Mouse (Mus musculus) kidney, postnatal 0 days (tissue): ENCODE results near the gene Tbx2. TPM values are rescaled to one million over a fixed set of nuclear protein-coding genes. Genes with fewer than 3 reads are reported as not detected.

Experiments used
- ATAC-seq: fragments of 200-750 bp; cut with Nextera tagmentation; replicated peaks from 2 replicates; pipeline ENCODE4 v1.8.0; 2017; ENCODE audit warnings: low read depth, moderate number of reproducible peaks, moderate TSS enrichment, moderate library complexity; ENCODE audit not compliant: low FRiP score
- DNase-seq: peaks from one replicate; pipeline ENCODE4 v3.0.0-alpha.2; 2016; ENCODE audit warnings: low spot score
- H3K27ac ChIP-seq: fragments of 300-500 bp; sonication (generic); 2 replicates; pipeline ENCODE4 v1.5.1; 2014; ENCODE audit warnings: mild to moderate bottlenecking
- H3K27me3 ChIP-seq: fragments of 300-500 bp; sonication (generic); 2 replicates; pipeline ENCODE4 v1.6.1; 2014; ENCODE audit warnings: low read length, mixed read lengths; ENCODE audit not compliant: insufficient read depth
- H3K36me3 ChIP-seq: fragments of 300-500 bp; sonication (generic); 2 replicates; pipeline ENCODE4 v1.6.1; 2014; ENCODE audit warnings: low read length, mixed read lengths; ENCODE audit not compliant: insufficient read depth
- H3K4me1 ChIP-seq: fragments of 300-500 bp; sonication (generic); replicated peaks from 2 replicates; pipeline ENCODE4 v1.6.1; 2014; ENCODE audit warnings: antibody characterized with exemption, low read length, mixed read lengths; ENCODE audit not compliant: insufficient read depth
- H3K4me2 ChIP-seq: fragments of 300-500 bp; sonication (generic); 2 replicates; pipeline ENCODE4 v1.6.1; 2014; ENCODE audit warnings: mild to moderate bottlenecking, low read length, moderate library complexity, mixed read lengths
- H3K4me3 ChIP-seq: fragments of 300-500 bp; sonication (generic); replicated peaks from 2 replicates; pipeline ENCODE4 v1.5.1; 2014; ENCODE audit warnings: low read depth, low read length
- H3K9ac ChIP-seq: fragments of 300-500 bp; sonication (generic); 2 replicates; pipeline ENCODE4 v1.6.1; 2014; ENCODE audit warnings: low read depth, low read length
- H3K9me3 ChIP-seq: fragments of 300-500 bp; sonication (generic); replicated peaks from 2 replicates; pipeline ENCODE4 v1.6.1; 2016; ENCODE audit warnings: low read length, inconsistent platforms, mixed read lengths
- CTCF ChIP-seq: IDR thresholded peaks from 2 replicates; pipeline ENCODE4 v1.5.1; 2016; ENCODE audit warnings: antibody characterized with exemption, low read depth, mild to moderate bottlenecking, moderate library complexity
- WGBS: fragments of 180-500 bp; shearing (Covaris S2); extraction: QIAGEN DNeasy Blood & Tissue Kit; methylation state at CpG from one replicate; pipeline ENCODE4 v1.1.7; 2014; 5-methylcytosine and 5-hydroxymethylcytosine counted together
- polyA plus RNA-seq: library from polyadenylated mRNA; unstranded; fragments of >200 nt; fragmentation: Nextera tagmentation; extraction: Ambion mirVana; gene quantifications from 2 replicates; pipeline ENCODE4 v1.2.1, GENCODE M21; 2015

The Tbx2 gene
- polyA plus RNA-seq, 1 experiment from 2014 or later, result 22.5 TPM

DNA sequence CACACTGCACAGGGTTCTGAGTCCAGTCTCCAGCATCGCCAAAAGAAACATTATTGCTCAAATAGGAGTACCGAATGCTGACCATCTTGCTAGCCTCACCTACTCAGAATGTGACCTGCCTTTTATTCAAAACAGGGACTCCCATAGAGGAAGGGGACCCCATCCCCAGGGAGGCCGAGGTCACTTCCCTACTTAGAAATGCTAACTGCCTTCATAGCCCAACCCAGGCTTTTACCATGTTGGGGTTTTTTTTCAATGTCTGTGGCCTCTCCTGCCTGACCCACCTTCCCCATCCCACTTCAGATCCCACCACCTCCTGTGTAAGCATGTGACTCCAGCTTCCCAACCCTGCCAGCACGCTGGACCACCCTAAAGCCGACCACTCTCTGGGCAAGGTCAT is 20.7 kb upstream of the Tbx2 start:
- WGBS, result 92% methylated on average over 5 of the region's 5 CpGs
- H3K36me3 ChIP-seq, result no peaks in the 10 kb centered on the region
- H3K27ac ChIP-seq, result no peak overlapping the region
- H3K4me3 ChIP-seq, result no peak overlapping the region
- H3K27me3 ChIP-seq, result no peaks in the 10 kb centered on the region
- H3K9ac ChIP-seq, result no peak overlapping the region
- H3K4me2 ChIP-seq, result no peak overlapping the region
- no peaks in the 10 kb centered on the region; the same call in 1 of the 2 replicates for H3K4me1 ChIP-seq
- no peak for ATAC-seq
- TF ChIP-seq CTCF, result no peak
- no peaks in the 10 kb centered on the region for H3K9me3 ChIP-seq
- DNase-seq, result no peak

DNA sequence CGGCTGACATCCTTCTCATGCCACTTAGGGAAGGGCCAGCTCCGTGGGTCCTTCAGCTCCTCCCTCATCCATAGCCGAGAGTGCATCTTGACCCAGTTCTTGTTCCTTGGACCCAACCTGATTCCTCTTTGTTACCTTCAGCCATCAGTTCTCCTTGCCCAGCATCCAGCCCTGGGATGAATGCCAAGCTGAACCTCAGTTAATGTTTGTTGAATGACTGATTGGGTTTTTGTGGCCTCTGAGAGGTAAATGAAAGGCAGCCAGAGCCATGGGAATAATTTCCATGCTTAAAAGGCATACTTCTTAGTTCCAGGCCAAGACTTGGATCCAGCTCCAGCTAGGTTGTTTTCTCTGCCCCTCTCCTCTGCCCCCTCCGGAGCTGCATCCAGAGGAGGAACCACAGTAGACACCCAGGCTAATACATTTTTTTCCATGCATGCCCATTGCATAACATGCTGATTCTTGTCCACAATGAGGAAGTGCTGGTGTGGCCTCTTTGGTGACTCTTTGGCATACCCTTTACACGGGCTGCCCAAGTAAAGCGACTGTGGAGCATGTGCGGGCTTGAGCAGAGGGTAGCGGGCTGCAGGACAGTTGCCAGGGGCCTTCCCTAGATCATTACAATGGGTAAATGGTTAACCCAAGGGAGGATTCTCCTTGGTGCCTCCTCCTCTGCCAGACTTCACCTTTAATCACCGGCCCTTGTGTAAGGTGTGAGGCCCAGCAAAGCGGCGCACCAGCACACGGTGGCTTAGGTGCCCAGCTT is 20.0 kb upstream of the Tbx2 start:
- DNase-seq (peak; percentile 27), ATAC-seq (peak; percentile 57; the same call in 1 of the 2 replicates)
- H3K27ac ChIP-seq, result 0 out of 2 replicates have a peak overlapping the region, but pooled peaks have one; percentile 50
- H3K27me3 ChIP-seq, result no peaks in the 10 kb centered on the region
- 61% methylated on average over 12 of the region's 12 CpGs for whole genome bisulfite sequencing
- TF ChIP-seq CTCF, result no peak
- no peaks in the 10 kb centered on the region for H3K36me3 ChIP-seq
- H3K4me1 ChIP-seq, result no peaks in the 10 kb centered on the region; the same call in 1 of the 2 replicates
- no peak overlapping the region for H3K4me2 ChIP-seq
- no peaks in the 10 kb centered on the region for H3K9me3 ChIP-seq
- H3K4me3 ChIP-seq, result no peak overlapping the region
- no peak overlapping the region for H3K9ac ChIP-seq

DNA sequence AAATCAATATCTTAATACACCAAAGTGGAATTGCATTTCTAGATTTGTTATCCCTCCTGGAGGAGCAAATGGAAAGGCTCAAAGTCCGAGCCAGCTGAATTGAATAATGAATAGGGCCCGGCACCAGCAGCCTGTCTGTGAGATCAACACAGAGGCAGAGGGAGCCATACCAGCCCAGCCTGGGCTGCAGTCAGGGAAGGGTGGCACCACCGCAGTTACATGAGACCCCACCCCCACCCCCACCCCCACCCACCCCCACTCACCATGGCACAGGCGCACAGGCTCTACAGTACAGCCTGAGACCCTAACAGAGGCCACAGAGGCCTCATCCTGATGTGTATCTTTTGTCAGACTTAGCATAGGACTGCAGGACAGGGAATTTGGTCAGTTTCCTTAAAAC is 17.7 kb upstream of the Tbx2 start:
- H3K27me3 ChIP-seq, result no peaks in the 10 kb centered on the region
- DNase-seq (no peak), ATAC-seq (no peak)
- H3K4me3 ChIP-seq, result no peak overlapping the region
- WGBS, result 43% methylated on average over 4 of the region's 4 CpGs
- H3K27ac ChIP-seq, result no peak overlapping the region
- no peaks in the 10 kb centered on the region for H3K36me3 ChIP-seq
- H3K4me1 ChIP-seq, result no peaks in the 10 kb centered on the region; the same call in 1 of the 2 replicates
- no peak overlapping the region for H3K9ac ChIP-seq
- no peak for TF ChIP-seq CTCF
- no peaks in the 10 kb centered on the region for H3K9me3 ChIP-seq
- H3K4me2 ChIP-seq, result no peak overlapping the region

DNA sequence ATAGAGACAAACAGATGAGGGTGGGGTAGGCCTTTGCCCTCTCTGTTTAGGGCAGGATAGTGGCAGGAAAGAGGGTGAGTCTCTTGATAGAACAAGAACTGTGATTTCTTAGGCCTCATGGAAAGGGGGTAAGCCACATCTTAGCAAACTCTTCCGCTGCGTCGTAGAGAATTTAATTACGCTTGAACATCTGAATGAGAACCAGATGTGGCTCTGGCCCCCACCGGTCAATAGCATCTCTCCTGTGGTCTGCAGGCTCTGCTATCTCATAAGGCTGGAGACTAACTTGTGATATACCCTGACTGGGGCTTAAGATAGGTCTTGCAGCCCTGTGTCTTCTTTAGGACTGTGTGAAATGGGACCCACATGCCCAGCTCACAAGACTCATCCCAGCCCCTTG is 15.9 kb upstream of the Tbx2 start:
- peaks cover 3% of the 10 kb centered on the region for H3K4me1 ChIP-seq
- no peak overlapping the region for H3K4me2 ChIP-seq
- no peaks in the 10 kb centered on the region for H3K36me3 ChIP-seq
- no peak overlapping the region for H3K9ac ChIP-seq
- WGBS, result 64% methylated on average over 5 of the region's 5 CpGs
- H3K27me3 ChIP-seq, result no peaks in the 10 kb centered on the region
- no peak overlapping the region for H3K4me3 ChIP-seq
- DNase-seq, result no peak
- no peak for TF ChIP-seq CTCF
- no peak for ATAC-seq
- H3K9me3 ChIP-seq, result no peaks in the 10 kb centered on the region
- H3K27ac ChIP-seq, result no peak overlapping the region

DNA sequence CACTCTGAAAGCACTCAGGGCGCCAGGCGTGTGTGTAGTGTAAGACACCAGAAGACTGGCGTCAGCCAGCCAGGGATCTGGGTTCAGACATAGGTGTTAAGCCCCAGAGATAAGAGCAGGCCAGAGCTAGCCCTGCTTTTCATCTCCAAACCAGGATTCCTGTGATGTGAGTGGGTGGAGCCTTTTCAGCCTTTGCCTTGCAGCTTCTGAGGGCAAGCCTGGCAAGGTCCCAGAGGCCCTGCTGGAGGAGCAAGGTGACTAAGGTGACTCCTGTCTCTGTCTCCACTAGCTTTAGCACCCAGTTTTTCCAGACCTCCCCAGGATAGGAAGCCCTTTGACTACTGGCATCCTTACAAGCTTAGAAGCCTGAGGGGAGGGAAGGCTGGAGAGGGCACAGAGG is 13.9 kb upstream of the Tbx2 start:
- H3K9me3 ChIP-seq, result no peaks in the 10 kb centered on the region
- H3K4me2 ChIP-seq, result no peak overlapping the region
- TF ChIP-seq CTCF, result no peak
- no peak overlapping the region for H3K27ac ChIP-seq
- no peak for ATAC-seq
- DNase-seq, result no peak
- H3K27me3 ChIP-seq, result no peaks in the 10 kb centered on the region
- WGBS, result 78% methylated on average over 3 of the region's 3 CpGs
- H3K4me3 ChIP-seq, result no peak overlapping the region
- H3K9ac ChIP-seq, result no peak overlapping the region
- no peaks in the 10 kb centered on the region for H3K36me3 ChIP-seq
- peaks cover 9% of the 10 kb centered on the region for H3K4me1 ChIP-seq

DNA sequence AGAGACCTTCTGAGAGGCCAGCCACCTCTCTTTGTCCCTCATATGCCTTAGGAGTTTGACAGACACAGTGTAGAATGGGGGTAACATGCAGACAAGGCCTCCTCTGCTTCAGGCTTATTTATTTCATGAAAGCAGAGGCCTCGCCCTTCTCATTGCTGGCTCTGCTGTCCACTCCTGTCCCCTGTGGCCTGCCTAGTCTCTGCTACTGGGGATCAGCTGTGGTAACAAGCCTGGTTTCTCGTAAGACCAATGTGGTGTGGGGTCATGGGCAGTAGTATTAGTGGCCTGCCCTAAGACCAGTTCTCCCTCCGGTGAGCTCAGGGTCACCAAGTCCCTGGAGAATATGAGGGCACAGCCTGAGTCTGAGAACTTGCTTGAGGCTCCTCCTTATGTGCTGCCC is 11.4 kb upstream of the Tbx2 start:
- ATAC-seq, result no peak
- no peaks in the 10 kb centered on the region for H3K9me3 ChIP-seq
- no peak overlapping the region for H3K4me3 ChIP-seq
- no peaks in the 10 kb centered on the region for H3K27me3 ChIP-seq
- no peak for TF ChIP-seq CTCF
- DNase-seq, result no peak
- H3K9ac ChIP-seq, result no peak overlapping the region
- peaks cover 16% of the 10 kb centered on the region; the same call in 1 of the 2 replicates for H3K4me1 ChIP-seq
- H3K36me3 ChIP-seq, result no peaks in the 10 kb centered on the region
- 73% methylated on average over 3 of the region's 3 CpGs for WGBS
- H3K27ac ChIP-seq, result peak overlapping the region; percentile 64; the same call in 1 of the 2 replicates
- no peak overlapping the region for H3K4me2 ChIP-seq
